Mouse (Mus musculus) frontal cortex, postnatal 36 days (tissue): ENCODE data around the gene Hist1h2bq.
"Not testable (repeated sequence)": the region's sequence is repeated elsewhere in the genome, so short reads cannot be mapped to it uniquely, and the experiment has no call there.

ENCODE experiments used
- DNase-seq, 2 experiments: peaks; one replicate each; pipeline ENCODE4 v3.0.0; 2022; ENCODE audit warnings: low spot score in 2 of 2

Hist1h2bq gene

DNA sequence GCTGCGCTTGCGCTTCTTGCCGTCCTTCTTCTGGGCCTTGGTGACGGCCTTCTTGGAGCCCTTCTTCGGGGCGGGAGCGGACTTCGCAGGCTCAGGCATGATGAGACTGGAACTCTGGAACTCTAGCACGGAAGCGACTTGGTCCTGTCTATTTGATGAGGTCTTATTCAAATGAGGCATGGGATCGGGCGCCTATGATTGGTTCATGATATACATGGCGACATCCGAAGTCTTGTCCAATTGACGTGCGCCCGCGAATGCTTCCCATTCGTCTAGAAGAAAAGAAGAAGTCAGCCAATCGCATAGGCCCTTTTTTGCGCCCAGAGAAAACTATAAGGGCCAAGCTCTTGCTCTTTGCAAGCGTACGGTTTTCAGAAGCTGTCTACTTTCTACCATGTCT is at the start of gene Hist1h2bq, which contains the start of gene Hist1h2ao:
TSS of gene Hist1h2bq (minus strand) at position 125 of the 400 bp plus-strand sequence.
TSS of gene Hist1h2ao (plus strand) at position 393 of the 400 bp plus-strand sequence.
- DNase-seq, result not testable (repeated sequence)

DNA sequence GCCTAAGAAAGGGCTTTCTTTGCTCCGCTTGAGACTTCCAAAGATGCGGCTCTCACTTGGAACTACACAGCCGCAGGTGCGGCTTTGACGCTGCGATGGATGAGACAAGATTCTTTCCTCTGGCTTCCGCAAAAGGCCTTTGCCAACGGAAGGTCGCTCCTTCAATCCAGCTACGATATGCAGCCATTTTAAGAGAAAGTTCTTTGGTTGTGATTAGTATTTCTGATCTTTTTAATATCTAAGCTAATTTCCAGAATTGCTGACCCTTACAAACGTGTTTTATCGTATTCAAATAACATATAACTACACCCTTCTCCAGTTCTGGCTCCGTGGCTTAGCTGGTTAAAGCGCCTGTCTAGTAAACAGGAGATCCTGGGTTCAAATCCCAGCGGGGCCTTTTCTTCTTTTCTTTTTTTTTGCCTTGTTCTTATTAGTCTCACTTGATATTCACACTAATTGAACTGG is 45.7 kb upstream of the Hist1h2bq start:
- DNase-seq, result peak; percentile 53 to 79

- DNase-seq, result peak; percentile 93
Measured at GRCm38 (mm10) chr13:21855146-21855545, 45.1 kb upstream of the Hist1h2bq start.

DNA sequence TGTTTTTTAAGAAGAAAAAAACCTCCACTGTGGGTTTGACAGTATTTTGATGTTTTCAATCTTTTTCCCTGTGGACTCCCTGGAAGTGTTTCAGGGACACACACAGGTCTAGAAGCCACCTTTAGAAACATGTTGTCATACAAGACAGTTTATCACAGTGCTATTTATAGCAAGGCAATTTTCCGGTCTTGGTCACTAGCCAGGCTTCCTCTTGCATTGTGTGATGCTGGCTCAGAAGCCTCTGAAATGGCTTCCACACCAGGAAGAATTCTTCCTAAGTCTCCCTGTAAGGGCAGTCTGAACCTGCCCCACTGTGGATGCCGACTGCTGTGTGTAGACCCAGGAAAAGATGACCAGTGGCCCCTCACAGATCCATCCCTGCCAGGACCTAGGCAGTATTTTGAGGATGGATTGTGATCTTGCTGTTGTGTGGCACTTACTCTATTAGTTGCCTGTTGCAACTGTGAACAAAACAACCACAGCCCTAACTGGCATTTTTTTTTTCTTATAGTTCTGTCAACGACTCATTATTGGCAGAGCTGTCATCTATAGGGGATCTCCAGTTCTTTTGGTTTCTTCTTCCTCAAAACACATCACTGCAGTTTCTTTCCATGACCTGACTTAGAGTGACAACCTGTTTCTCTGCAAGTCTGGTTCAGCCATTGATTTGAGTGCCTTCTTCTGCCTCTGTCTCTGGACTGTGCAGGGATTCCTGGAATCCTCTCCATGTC is 42.4 kb upstream of the Hist1h2bq start:
- DNase-seq, result no peak

GRCm38 (mm10) chr13:21850696-21851095 is 40.7 kb upstream of the Hist1h2bq start:
- not testable (repeated sequence) for DNase-seq

DNA sequence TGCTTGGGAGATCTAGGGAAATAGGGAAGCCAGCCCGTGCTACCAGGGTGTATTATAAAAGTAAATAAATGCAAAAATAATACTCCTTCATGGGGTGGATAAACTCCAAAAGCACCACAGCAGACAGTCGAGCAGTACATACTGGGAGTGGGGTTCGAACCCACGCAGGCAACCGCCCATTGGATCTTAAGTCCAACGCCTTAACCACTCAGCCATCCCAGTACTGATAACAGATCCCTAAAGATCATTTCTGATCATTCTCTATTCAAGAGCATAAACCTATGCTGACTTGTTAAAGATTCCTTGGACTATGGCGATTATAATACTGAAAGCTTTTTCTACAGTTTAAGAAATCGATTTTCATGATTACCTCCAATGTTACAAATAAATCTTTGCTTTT is 37.9 kb upstream of the Hist1h2bq start:
- no peak for DNase-seq

GRCm38 (mm10) chr13:21846356-21846755 is 36.4 kb upstream of the Hist1h2bq start:
- DNase-seq, result not testable (repeated sequence)

GRCm38 (mm10) chr13:21840508-21840907 is 30.5 kb upstream of the Hist1h2bq start:
- DNase-seq, result not testable (repeated sequence)

- not testable (repeated sequence) for DNase-seq
Measured at GRCm38 (mm10) chr13:21833461-21833860, 23.5 kb upstream of the Hist1h2bq start, which contains the start of the genes Hist1h2ap and Hist1h2br. Gene Hist1h2ap, minus strand, starts transcription at chr13:21833507. Gene Hist1h2br, plus strand, starts transcription at chr13:21833743.

DNA sequence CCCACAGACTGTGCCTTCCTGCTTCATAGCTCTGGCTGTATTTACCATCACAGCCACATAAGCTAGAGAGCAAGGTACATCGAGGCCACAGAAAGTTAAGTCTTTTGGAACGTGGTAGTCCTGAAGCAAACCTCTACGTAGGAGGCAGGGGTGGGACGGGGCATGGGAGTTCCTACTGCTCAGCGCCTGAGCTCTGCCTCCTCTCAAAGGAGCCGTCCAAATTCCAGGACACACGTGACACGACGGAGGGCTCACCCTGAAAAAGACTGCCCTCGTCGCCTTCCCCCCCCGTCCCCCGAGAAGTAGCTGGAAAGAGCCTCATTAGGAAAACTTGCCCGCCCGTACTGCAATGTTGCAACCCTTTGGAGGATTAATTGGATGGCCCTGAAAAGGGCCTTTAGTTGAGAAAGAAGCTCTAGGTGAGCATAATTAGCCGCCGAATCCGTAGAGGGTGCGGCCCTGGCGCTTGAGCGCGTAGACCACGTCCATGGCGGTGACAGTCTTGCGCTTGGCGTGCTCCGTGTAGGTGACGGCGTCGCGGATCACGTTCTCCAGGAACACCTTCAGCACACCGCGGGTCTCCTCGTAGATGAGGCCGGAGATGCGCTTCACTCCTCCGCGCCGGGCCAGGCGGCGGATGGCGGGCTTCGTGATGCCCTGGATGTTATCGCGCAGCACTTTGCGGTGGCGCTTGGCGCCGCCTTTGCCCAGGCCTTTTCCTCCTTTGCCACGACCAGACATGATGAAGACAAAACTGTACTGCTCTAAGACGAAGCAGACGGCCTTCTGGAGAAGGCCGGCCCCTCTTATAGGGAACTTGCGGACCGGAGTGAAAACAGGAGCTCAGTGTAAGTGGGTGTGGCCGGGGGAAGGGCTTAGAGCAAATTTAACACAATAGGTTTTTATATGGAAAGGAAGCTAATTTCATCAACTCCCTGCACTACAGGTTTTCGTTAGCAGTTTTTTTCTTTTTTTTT is 21.7 kb upstream of the Hist1h2bq start, which contains the start of gene Hist1h4n:
TSS of gene Hist1h4n (minus strand) at position 779 of the 977 bp plus-strand sequence.
- peak; percentile 36 to 56 for DNase-seq

- no peak for DNase-seq
Measured at GRCm38 (mm10) chr13:21830344-21830743, 20.3 kb upstream of the Hist1h2bq start.

DNA sequence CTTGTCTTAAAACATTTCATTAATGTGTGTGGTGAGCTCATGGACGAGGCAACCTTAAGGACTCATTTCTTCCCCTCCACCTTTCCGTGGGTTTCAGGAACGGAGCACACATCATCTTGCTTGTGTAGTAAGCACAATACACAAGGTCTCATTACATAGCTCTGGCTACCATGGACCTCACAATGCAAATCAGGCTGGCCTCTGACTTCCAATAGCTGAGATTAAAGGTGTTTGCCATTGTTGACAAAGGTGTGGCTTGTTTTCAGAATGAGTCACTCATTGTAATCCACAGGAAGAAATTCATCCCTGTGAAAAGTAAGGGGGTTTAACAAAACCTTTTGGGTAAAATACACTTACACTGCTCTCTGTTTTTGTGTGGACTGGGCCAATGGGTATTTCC is 18.5 kb upstream of the Hist1h2bq start:
- DNase-seq, result no peak

GRCm38 (mm10) chr13:21820082-21820890 is 10.3 kb upstream of the Hist1h2bq start:
- DNase-seq, result not testable (repeated sequence)

DNA sequence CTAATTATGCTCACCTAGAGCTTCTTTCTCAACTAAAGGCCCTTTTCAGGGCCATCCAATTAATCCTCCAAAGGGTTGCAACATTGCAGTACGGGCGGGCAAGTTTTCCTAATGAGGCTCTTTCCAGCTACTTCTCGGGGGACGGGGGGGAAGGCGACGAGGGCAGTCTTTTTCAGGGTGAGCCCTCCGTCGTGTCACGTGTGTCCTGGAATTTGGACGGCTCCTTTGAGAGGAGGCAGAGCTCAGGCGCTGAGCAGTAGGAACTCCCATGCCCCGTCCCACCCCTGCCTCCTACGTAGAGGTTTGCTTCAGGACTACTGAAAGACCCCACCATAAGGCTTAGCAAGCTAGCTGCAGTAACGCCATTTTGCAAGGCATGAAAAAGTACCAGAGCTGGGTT is 2.1 kb upstream of the Hist1h2bq start:
- not testable (repeated sequence) for DNase-seq

DNA sequence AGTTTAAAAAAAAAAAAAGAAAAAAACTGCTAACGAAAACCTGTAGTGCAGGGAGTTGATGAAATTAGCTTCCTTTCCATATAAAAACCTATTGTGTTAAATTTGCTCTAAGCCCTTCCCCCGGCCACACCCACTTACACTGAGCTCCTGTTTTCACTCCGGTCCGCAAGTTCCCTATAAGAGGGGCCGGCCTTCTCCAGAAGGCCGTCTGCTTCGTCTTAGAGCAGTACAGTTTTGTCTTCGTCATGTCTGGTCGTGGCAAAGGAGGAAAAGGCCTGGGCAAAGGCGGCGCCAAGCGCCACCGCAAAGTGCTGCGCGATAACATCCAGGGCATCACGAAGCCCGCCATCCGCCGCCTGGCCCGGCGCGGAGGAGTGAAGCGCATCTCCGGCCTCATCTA is 1.5 kb upstream of the Hist1h2bq start, which contains the start of gene Hist1h4m:
TSS of gene Hist1h4m (plus strand) at position 208 of the 400 bp plus-strand sequence.
- peak; percentile 40 to 64 for DNase-seq

GRCm38 (mm10) chr13:21811074-21811473 is 1.1 kb upstream of the Hist1h2bq start:
- not testable (repeated sequence) for DNase-seq

DNA sequence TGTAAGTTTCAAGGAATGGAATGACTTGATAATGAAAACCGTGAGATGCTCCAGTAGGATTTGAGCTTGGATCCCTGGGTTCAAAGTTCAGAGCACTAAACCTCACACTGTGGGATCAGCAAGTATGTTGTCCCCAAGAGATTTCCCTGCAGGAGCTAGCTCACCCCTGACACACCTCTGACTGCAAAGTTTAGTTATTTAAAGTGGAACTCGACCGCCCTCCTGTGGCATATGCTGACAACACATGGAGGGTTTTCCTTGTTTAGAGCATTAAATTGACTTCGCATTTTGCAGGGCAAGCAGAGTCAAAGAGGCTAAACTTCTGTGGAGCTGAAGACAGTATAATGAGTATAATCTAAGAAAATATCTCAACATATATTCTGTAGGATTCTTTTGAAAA is 6.9 kb downstream of the Hist1h2bq start:
- DNase-seq, result not testable (repeated sequence)

- DNase-seq, result not testable (repeated sequence)
Measured at GRCm38 (mm10) chr13:21797163-21797562, 12.8 kb downstream of the Hist1h2bq start.

GRCm38 (mm10) chr13:21795584-21795983 is 14.4 kb downstream of the Hist1h2bq start:
- DNase-seq, result no peak

DNA sequence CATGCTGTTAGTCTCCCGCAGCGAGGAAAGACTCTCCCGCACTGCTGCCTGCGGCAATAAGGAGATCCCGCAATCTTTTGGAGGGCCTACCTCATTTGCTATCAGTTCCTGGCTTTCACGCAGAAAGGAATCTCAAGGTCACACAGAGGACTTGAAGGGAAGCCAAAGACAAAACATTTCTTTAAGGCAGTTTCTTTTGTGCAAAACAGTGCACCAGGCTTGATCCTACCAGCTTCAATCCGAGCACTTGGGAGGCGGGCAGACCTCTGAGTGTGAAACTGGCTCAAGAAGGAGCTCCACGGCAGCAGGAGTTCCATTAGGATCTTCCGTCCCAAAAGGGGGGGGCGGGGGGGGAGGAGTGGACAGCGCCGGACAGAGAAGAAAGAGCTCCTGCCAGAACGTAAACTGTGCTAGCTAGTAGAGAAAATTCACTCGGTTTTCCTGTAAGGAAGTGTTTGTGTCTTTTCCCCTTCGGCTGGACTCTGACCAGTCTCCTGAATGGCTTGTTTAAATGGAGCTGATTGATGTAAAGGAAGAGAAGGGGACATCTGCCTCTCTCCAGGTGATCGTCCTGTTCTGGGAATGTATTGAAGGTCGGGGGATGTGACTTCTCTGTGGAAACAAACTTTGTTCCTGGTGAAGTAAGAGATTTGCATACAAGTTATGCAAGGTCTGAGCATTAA is 19.3 kb downstream of the Hist1h2bq start:
- DNase-seq, result no peak
